Mouse (Mus musculus): ENCODE data around the gene Tas2r115. TPM values are rescaled to one million over a fixed set of nuclear protein-coding genes. Genes with fewer than 3 reads are reported as not detected.
"Not testable (repeated sequence)": the region's sequence is repeated elsewhere in the genome, so short reads cannot be mapped to it uniquely, and the experiment has no call there.

Gene Tas2r115
- polyA plus RNA-seq (2014; fragmentation: Nextera tagmentation; extraction: Ambion mirVana) = not detected in 2 replicates

DNA sequence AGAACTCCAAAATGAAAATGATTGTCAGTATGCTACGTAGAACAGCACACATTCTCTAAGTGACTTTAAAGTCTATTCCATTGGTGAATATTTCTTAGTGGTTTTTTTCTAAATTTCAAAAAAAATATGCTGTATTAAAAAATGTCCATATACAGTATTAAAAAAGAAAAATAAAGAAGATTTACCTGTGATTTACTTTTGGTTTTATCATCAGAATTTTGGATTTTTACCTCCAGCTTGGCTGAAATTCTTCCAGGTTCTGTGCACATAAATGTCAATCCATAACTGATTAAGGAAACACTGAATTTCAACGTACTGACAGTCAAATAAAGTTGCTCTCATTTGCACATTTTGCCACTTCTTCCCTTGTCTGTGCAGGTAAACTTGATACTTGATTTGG is at the start of gene Tas2r115:
Gene Tas2r115 (minus strand): TSS at position 101 of the 400 bp plus-strand sequence.
- no peaks in the 10 kb centered on the region for H3K4me1 ChIP-seq (ENCODE audit: control insufficient read depth, insufficient read depth, low read length)
- H3K27me3 ChIP-seq (ENCODE audit: control insufficient read depth, insufficient read depth, low read length) = no peaks in the 10 kb centered on the region
- no peak within 1 kb of the TSS for H3K4me2 ChIP-seq (ENCODE audit: low read depth, severe bottlenecking)
- no peak within 1 kb of the TSS for H3K27ac ChIP-seq (replicated peaks; ENCODE audit: low read depth, low read length)
- no peak for DNase-seq (ENCODE audit: low spot score)
- ATAC-seq (ENCODE audit: insufficient number of reproducible peaks, low FRiP score, low TSS enrichment, low read depth) = no peak
- no peaks in the 10 kb centered on the region for H3K36me3 ChIP-seq (ENCODE audit: control insufficient read depth, insufficient read depth, low read length)
- WGBS = 74% methylated on average over 2 of the region's 2 CpGs
- no peak within 1 kb of the TSS for H3K4me3 ChIP-seq (ENCODE audit: low read depth, low read length)
- no peaks in the 10 kb centered on the region for H3K9me3 ChIP-seq (ENCODE audit: control insufficient read depth, low read length)
- no peak within 1 kb of the TSS for H3K9ac ChIP-seq (ENCODE audit: low read length)

- no peak within 1 kb of the TSS for H3K4me2 ChIP-seq (ENCODE audit: low read depth, severe bottlenecking)
- H3K9ac ChIP-seq (ENCODE audit: low read length) = no peak within 1 kb of the TSS
- no peak within 1 kb of the TSS for H3K4me3 ChIP-seq (ENCODE audit: low read depth, low read length)
- H3K9me3 ChIP-seq (ENCODE audit: control insufficient read depth, low read length) = no peaks in the 10 kb centered on the region
- DNase-seq (ENCODE audit: low spot score) (no peak), ATAC-seq (ENCODE audit: insufficient number of reproducible peaks, low FRiP score, low TSS enrichment, low read depth) (no peak)
- no peaks in the 10 kb centered on the region for H3K4me1 ChIP-seq (ENCODE audit: control insufficient read depth, insufficient read depth, low read length)
- H3K36me3 ChIP-seq (ENCODE audit: control insufficient read depth, insufficient read depth, low read length) = no peaks in the 10 kb centered on the region
- H3K27ac ChIP-seq (replicated peaks; ENCODE audit: low read depth, low read length) = no peak within 1 kb of the TSS
- H3K27me3 ChIP-seq (ENCODE audit: control insufficient read depth, insufficient read depth, low read length) = no peaks in the 10 kb centered on the region
These were observed 40.2 kb upstream of the Tas2r115 start, which contains the start of gene Tas2r136 for GRCm38 (mm10) chr6:132778062-132778461. Gene Tas2r136, minus strand, starts transcription at chr6:132778162.

DNA sequence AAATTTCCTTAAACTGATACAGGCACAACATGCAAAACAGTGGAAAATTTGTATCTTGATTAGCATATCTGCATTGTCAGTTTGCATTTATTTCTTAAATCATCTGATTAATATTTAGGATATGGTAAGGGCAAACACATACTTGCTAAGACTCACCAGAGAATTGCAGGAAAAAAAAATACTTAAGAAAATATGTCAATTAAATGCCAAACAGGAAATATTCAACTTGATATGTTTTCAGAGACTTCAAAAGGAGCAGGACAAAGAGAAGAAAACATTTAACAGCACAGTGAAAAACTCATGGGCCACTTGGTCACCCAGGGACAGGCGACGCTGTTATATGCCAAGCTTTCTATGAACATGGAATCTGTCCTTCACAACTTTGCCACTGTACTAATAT is 24.0 kb upstream of the Tas2r115 start, which contains the start of gene Tas2r102:
Gene Tas2r102 (plus strand): TSS at position 301 of the 400 bp plus-strand sequence.
- no peak for DNase-seq (ENCODE audit: low spot score)
- no peak for ATAC-seq (ENCODE audit: insufficient number of reproducible peaks, low FRiP score, low TSS enrichment, low read depth)
- no peak within 1 kb of the TSS for H3K4me3 ChIP-seq (ENCODE audit: low read depth, low read length)
- WGBS = 95% methylated on average over 2 of the region's 2 CpGs
- H3K4me1 ChIP-seq (ENCODE audit: control insufficient read depth, insufficient read depth, low read length) = no peaks in the 10 kb centered on the region
- H3K27ac ChIP-seq (replicated peaks; ENCODE audit: low read depth, low read length) = no peak within 1 kb of the TSS
- no peaks in the 10 kb centered on the region for H3K27me3 ChIP-seq (ENCODE audit: control insufficient read depth, insufficient read depth, low read length)
- H3K9ac ChIP-seq (ENCODE audit: low read length) = no peak within 1 kb of the TSS
- H3K36me3 ChIP-seq (ENCODE audit: control insufficient read depth, insufficient read depth, low read length) = no peaks in the 10 kb centered on the region
- H3K9me3 ChIP-seq (ENCODE audit: control insufficient read depth, low read length) = no peaks in the 10 kb centered on the region
- no peak within 1 kb of the TSS for H3K4me2 ChIP-seq (ENCODE audit: low read depth, severe bottlenecking)

DNA sequence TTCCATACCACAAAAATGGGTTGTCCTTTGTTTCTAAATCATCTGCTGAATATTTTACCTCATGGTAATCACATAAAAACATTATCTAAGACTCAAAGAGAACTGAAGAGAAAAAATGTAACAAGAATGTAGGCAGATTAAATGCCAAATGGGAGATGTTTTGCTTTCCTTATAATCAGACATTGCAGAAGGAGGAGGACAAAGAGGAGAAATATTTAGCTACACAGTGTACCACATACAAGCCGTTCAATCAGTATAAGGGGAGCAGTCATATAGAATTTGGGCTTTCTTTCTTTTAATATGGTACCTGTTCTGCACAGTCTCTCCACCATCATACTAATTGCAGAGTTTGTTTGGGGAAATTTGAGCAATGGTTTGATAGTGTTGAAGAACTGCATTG is 16.6 kb upstream of the Tas2r115 start, which contains the start of gene Tas2r124:
Gene Tas2r124 (plus strand): TSS at position 301 of the 400 bp plus-strand sequence.
- Histone ChIP-seq H3K9me3 (ENCODE audit: control insufficient read depth, low read length) (no peaks in the 10 kb centered on the region), H3K4me3 (ENCODE audit: low read depth, low read length) (no peak within 1 kb of the TSS), H3K4me1 (ENCODE audit: control insufficient read depth, insufficient read depth, low read length) (no peaks in the 10 kb centered on the region), H3K27me3 (ENCODE audit: control insufficient read depth, insufficient read depth, low read length) (no peaks in the 10 kb centered on the region), H3K4me2 (ENCODE audit: low read depth, severe bottlenecking) (no peak within 1 kb of the TSS), H3K36me3 (ENCODE audit: control insufficient read depth, insufficient read depth, low read length) (no peaks in the 10 kb centered on the region), H3K9ac (ENCODE audit: low read length) (no peak within 1 kb of the TSS), H3K27ac (replicated peaks; ENCODE audit: low read depth, low read length) (no peak within 1 kb of the TSS)
- 81% methylated on average over 1 of the region's 1 CpGs for WGBS
- no peak for DNase-seq (ENCODE audit: low spot score)
- no peak for ATAC-seq (ENCODE audit: insufficient number of reproducible peaks, low FRiP score, low TSS enrichment, low read depth)

DNA sequence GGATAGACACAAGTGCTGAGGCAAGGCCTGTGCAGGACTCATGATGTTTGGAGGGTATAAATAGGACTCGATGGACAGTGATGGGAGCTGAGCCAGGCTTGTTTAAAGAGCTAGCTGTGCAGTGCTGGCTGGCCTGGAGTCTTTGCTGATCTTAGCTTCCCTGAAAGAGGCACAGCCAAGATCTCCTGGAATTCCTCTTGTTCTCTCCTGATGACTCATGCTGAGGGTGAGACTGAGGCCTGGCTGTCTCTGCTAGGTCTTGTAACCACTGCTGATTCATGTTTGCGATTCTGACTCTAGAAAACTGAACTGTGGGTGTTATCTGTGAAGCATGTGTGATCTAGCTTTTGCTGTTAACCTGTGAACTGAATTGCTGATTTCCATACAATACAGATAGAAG is 12.4 kb upstream of the Tas2r115 start:
- DNase-seq (ENCODE audit: low spot score) = no peak
- no peaks in the 10 kb centered on the region for H3K9me3 ChIP-seq (ENCODE audit: control insufficient read depth, low read length)
- no peak for ATAC-seq (ENCODE audit: insufficient number of reproducible peaks, low FRiP score, low TSS enrichment, low read depth)
- 89% methylated on average over 2 of the region's 2 CpGs for WGBS
- H3K27me3 ChIP-seq (ENCODE audit: control insufficient read depth, insufficient read depth, low read length) = no peaks in the 10 kb centered on the region
- H3K9ac ChIP-seq (ENCODE audit: low read length) = no peak overlapping the region
- no peak overlapping the region for H3K4me2 ChIP-seq (ENCODE audit: low read depth, severe bottlenecking)
- no peaks in the 10 kb centered on the region for H3K4me1 ChIP-seq (ENCODE audit: control insufficient read depth, insufficient read depth, low read length)
- no peaks in the 10 kb centered on the region for H3K36me3 ChIP-seq (ENCODE audit: control insufficient read depth, insufficient read depth, low read length)
- no peak overlapping the region for H3K27ac ChIP-seq (replicated peaks; ENCODE audit: low read depth, low read length)
- H3K4me3 ChIP-seq (ENCODE audit: low read depth, low read length) = no peak overlapping the region

DNA sequence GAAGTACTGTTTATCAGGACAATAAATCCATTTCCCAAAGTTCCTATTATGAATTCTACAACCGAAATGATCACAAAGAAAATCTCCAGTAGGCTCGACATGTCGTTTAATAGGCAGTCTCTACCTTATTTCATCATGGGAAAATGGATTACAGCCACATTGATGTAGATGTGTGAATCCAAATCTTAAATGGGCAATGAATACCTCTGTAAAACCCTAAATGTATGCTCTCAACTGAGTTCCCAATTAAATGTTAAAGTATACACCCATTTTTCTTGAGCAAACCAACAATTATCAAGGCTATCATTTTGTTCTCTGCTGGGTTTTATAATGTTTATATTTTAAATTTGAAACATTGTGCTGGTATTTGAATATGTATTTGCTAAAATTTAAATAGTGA is 26.0 kb downstream of the Tas2r115 start, which contains the start of gene Tas2r122:
Gene Tas2r122 (minus strand): TSS at position 101 of the 400 bp plus-strand sequence.
- 84% methylated on average over 3 of the region's 3 CpGs for WGBS
- ATAC-seq (ENCODE audit: insufficient number of reproducible peaks, low FRiP score, low TSS enrichment, low read depth) (no peak), DNase-seq (ENCODE audit: low spot score) (no peak)
- no peak within 1 kb of the TSS for H3K4me2 ChIP-seq (ENCODE audit: low read depth, severe bottlenecking)
- no peaks in the 10 kb centered on the region for H3K27me3 ChIP-seq (ENCODE audit: control insufficient read depth, insufficient read depth, low read length)
- no peak within 1 kb of the TSS for H3K27ac ChIP-seq (replicated peaks; ENCODE audit: low read depth, low read length)
- no peak within 1 kb of the TSS for H3K9ac ChIP-seq (ENCODE audit: low read length)
- H3K4me3 ChIP-seq (ENCODE audit: low read depth, low read length) = no peak within 1 kb of the TSS
- no peaks in the 10 kb centered on the region for H3K4me1 ChIP-seq (ENCODE audit: control insufficient read depth, insufficient read depth, low read length)
- H3K36me3 ChIP-seq (ENCODE audit: control insufficient read depth, insufficient read depth, low read length) = no peaks in the 10 kb centered on the region
- H3K9me3 ChIP-seq (ENCODE audit: control insufficient read depth, low read length) = no peaks in the 10 kb centered on the region

GRCm38 (mm10) chr6:132700907-132701306 is 36.9 kb downstream of the Tas2r115 start, which contains the start of gene Tas2r121:
Gene Tas2r121, minus strand, starts transcription at chr6:132701007.
- DNase-seq (ENCODE audit: low spot score) (no peak), ATAC-seq (ENCODE audit: insufficient number of reproducible peaks, low FRiP score, low TSS enrichment, low read depth) (no peak)
- Histone ChIP-seq H3K36me3 (ENCODE audit: control insufficient read depth, insufficient read depth, low read length) (no peaks in the 10 kb centered on the region), H3K27me3 (ENCODE audit: control insufficient read depth, insufficient read depth, low read length) (no peaks in the 10 kb centered on the region), H3K27ac (replicated peaks; ENCODE audit: low read depth, low read length) (no peak within 1 kb of the TSS), H3K9ac (ENCODE audit: low read length) (no peak within 1 kb of the TSS), H3K9me3 (ENCODE audit: control insufficient read depth, low read length) (no peaks in the 10 kb centered on the region), H3K4me1 (ENCODE audit: control insufficient read depth, insufficient read depth, low read length) (no peaks in the 10 kb centered on the region), H3K4me3 (ENCODE audit: low read depth, low read length) (no peak within 1 kb of the TSS), H3K4me2 (ENCODE audit: low read depth, severe bottlenecking) (no peak within 1 kb of the TSS)
- 81% methylated on average over 1 of the region's 1 CpGs for WGBS

DNA sequence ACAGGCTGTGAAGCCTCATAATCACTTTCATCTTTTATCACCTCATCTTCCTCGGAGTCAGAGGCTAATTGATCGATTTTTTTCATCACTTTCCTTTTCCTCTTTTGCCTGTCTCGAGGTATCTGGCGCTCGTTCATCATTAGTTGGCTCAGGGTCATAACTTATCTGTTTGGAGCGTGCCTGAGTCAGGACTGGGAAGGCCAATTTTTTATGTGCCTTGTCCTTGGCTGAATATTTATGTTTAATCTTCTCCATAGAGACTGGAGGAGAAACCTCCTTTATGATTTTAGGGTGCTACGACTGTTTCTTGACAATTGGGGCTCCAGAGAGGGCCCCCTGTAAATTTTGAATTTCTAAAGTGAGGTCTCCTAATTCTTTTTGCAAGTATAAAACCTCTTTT is 46.2 kb downstream of the Tas2r115 start:
- not testable (repeated sequence) for H3K4me1 ChIP-seq (ENCODE audit: control insufficient read depth, insufficient read depth, low read length); H3K4me3 ChIP-seq (ENCODE audit: low read depth, low read length); H3K27me3 ChIP-seq (ENCODE audit: control insufficient read depth, insufficient read depth, low read length); DNase-seq (ENCODE audit: low spot score); H3K36me3 ChIP-seq (ENCODE audit: control insufficient read depth, insufficient read depth, low read length); ATAC-seq (ENCODE audit: insufficient number of reproducible peaks, low FRiP score, low TSS enrichment, low read depth); H3K9me3 ChIP-seq (ENCODE audit: control insufficient read depth, low read length); H3K9ac ChIP-seq (ENCODE audit: low read length); H3K4me2 ChIP-seq (ENCODE audit: low read depth, severe bottlenecking); H3K27ac ChIP-seq (replicated peaks; ENCODE audit: low read depth, low read length)
- whole genome bisulfite sequencing = 84% methylated on average over 7 of the region's 7 CpGs

Data from limb, embryonic 11.5 days (tissue).